ENCODE assay signal across 13 mouse cellular contexts in genomic region chr13:96544506-96544905, GRCm38 (mm10). TPM values are rescaled to one million over a fixed set of nuclear protein-coding genes. Genes with fewer than 3 reads are reported as not detected.
A peak's percentile ranks its signal among the peaks of the same experiment; 100 is the strongest.
DNase-seq lines count a peak whose midpoint lies in the region; TF ChIP-seq lines count a peak whose summit lies in the region.
"Had no signal": no experiment of that assay in that cellular context is flagged by ENCODE, and none has a peak within 500 bp of the region (broad histone marks: within the 10 kb centered on the region; RNA-seq: fewer than 3 reads in every experiment).

No protein-coding gene starts in this region.

- H3K4me1 ChIP-seq in lung, adult 2 months (ENCODE audit: control insufficient read depth, insufficient read depth, low read length) = peaks cover 6% of the 10 kb centered on the region

- TF ChIP-seq CTCF in gastrocnemius, adult 2 months (IDR thresholded peaks at IDR 0.05) = peak; percentile 41
- no peak for TF ChIP-seq CTCF in lung, adult 2 months (IDR thresholded peaks at IDR 0.05; ENCODE audit: insufficient read depth, low read length)

- TF ChIP-seq POLR2A in lung, adult 2 months (IDR thresholded peaks at IDR 0.05; ENCODE audit: borderline replicate concordance, extremely low read depth, low read depth, low read length) = no peak

- DNase-seq in gastrocnemius, adult 2 months = no peak
- no peak for DNase-seq in gastrocnemius, postnatal 25 days
- DNase-seq in lung, postnatal 10 days = peak; percentile 14
- DNase-seq in lung, adult 2 months = no peak
- peak; percentile 19 for DNase-seq in brain, adult 2 months (ENCODE audit: low read depth, low spot score)
- DNase-seq in retina, postnatal 1 day = peak; percentile 9
- no peak for DNase-seq in spleen, postnatal 36 days (ENCODE audit: low spot score in 2 of 2)
- DNase-seq in kidney, adult 8-10 months = no peak
- DNase-seq: cerebellum, adult 18-20 months had no signal

- peak overlapping the region; percentile 96 for H3K4me3 ChIP-seq in gastrocnemius, adult 2 months
- no peak overlapping the region for H3K4me3 ChIP-seq in lung, adult 2 months (replicated peaks; ENCODE audit: extremely low read depth, low read depth, low read length)

- WGBS in lung, adult 2 months = 62% methylated on average over 2 of the region's 2 CpGs

- intact Hi-C loops in gastrocnemius, adult 2 months (cut with DNase I) = loop anchor here (5.0 kb wide), 1 partner anchor 157 kb away; the partner anchor contains the start of gene Poc5

- H3K27ac ChIP-seq in gastrocnemius, adult 2 months = peak overlapping the region; percentile 96

RNA-seq across cellular contexts. Expression of gene Col4a3bp, which starts 2.1 kb away (rescaled TPM):
- 10 to 100 TPM; 47.3 to 60.1 TPM for total RNA-seq in gastrocnemius, adult 2 months (2021)
- total RNA-seq in gastrocnemius, postnatal 25 days (2021) = 10 to 100 TPM; 31.5 to 39.7 TPM
- polyA plus RNA-seq in lung, adult 2 months (2012; rRNA removed) = 15.2 and 21.4 TPM in 2 replicates

RNA-seq across cellular contexts. Expression of gene Polk, which starts 2.1 kb away (rescaled TPM):
- total RNA-seq in gastrocnemius, adult 2 months (2021) = 1 to 10 TPM; 5.3 to 7.4 TPM
- 1 to 10 TPM; 3.3 to 3.7 TPM for total RNA-seq in gastrocnemius, postnatal 25 days (2021)
- polyA plus RNA-seq in lung, adult 2 months (2012; rRNA removed) = 1.7 and 3.6 TPM in 2 replicates

RNA-seq across cellular contexts. Expression of gene Gm17622, which starts 54.0 kb away (rescaled TPM):
- not detected for total RNA-seq in gastrocnemius, adult 2 months (2021)
- total RNA-seq in gastrocnemius, postnatal 25 days (2021) = not detected
- polyA plus RNA-seq in lung, adult 2 months (2012; rRNA removed) = not detected in 2 replicates
- total RNA-seq: hematopoietic stem cell, adult 5-6 weeks had no signal
- polyA plus RNA-seq: limb, embryonic 11.5 days; Patski; small intestine, adult 2 months had no signal

Comparison
In these comparisons a context has a peak if more than half of its experiments do, and no peak if none do; other contexts are left out.
1. DNase-seq: peak in lung, postnatal 10 days (single experiment), brain, adult 2 months (single experiment) and retina, postnatal 1 day (single experiment); none in gastrocnemius, adult 2 months (single experiment), gastrocnemius, postnatal 25 days (single experiment), lung, adult 2 months (single experiment), spleen, postnatal 36 days (0 of 2) and kidney, adult 8-10 months (0 of 2).